Mouse (Mus musculus): ENCODE measurements around the gene Cabp1.

GRCm38 (mm10) chr5:115234519-115234918 is 40.3 kb upstream of the Cabp1 start:
- TF ChIP-seq CTCF (IDR thresholded peaks at IDR 0.05; ENCODE audit: extremely low read depth, insufficient read length, insufficient replicate concordance, low read depth, low read length) = no peak
- no peak for TF ChIP-seq POLR2A (IDR thresholded peaks at IDR 0.05; ENCODE audit: low read depth, low read length)

All from small intestine, adult 2 months (tissue).